Comparison of ENCODE assay signal across 17 mouse cellular contexts in the genomic region with DNA sequence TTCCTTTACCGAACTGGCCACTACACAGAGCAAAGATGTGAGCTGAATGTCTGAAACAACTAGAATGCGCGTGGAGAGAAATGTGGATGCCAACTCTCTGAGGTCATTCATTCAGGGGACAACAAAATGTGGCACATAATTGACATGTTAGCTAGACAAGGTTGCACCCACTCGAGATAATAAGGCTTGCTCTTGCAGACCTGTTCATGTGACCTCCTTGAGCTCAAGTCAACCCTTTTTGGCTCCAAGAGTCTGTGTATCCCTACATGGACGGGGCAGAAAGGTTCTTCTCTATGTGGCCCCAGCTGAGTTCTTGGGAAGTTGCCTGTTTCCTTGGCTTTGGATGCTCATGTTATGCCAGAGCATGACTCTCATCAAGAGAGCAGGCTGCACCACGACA.
"Had no signal": no experiment of that assay in that cellular context is flagged by ENCODE, and none has a peak within 500 bp of the region (broad histone marks: within the 10 kb centered on the region; RNA-seq: fewer than 3 reads in every experiment).

No protein-coding gene starts in this region.

- H3K9ac ChIP-seq: liver, postnatal 0 days; lung, embryonic 15.5 days; midbrain, embryonic 13.5 days; midbrain, embryonic 15.5 days; neural tube, embryonic 12.5 days; stomach, embryonic 15.5 days had no signal

- H3K9me3 ChIP-seq: lung, embryonic 15.5 days; midbrain, embryonic 13.5 days; midbrain, embryonic 15.5 days; neural tube, embryonic 12.5 days; stomach, embryonic 15.5 days had no signal

- H3K36me3 ChIP-seq: lung, embryonic 15.5 days; midbrain, embryonic 13.5 days; midbrain, embryonic 15.5 days; neural tube, embryonic 12.5 days; stomach, embryonic 15.5 days had no signal

- H3K4me3 ChIP-seq: lung, embryonic 15.5 days; megakaryocyte, embryonic 14.5 days; midbrain, embryonic 13.5 days; midbrain, embryonic 15.5 days; neural tube, embryonic 12.5 days; stomach, embryonic 15.5 days had no signal

- H3K27me3 ChIP-seq: lung, embryonic 15.5 days; megakaryocyte, embryonic 14.5 days; midbrain, embryonic 15.5 days; neural tube, embryonic 12.5 days; stomach, embryonic 15.5 days had no signal

- ATAC-seq: liver, postnatal 0 days; lung, postnatal 0 days; midbrain, embryonic 13.5 days; midbrain, embryonic 15.5 days had no signal

- H3K4me2 ChIP-seq: lung, embryonic 15.5 days; midbrain, embryonic 13.5 days; midbrain, embryonic 15.5 days; neural tube, embryonic 12.5 days; stomach, embryonic 15.5 days had no signal

- H3K27ac ChIP-seq: lung, embryonic 15.5 days; macrophage; midbrain, embryonic 13.5 days; midbrain, embryonic 15.5 days; neural tube, embryonic 12.5 days; stomach, embryonic 15.5 days; stomach, postnatal 0 days had no signal

- H3K4me1 ChIP-seq: lung, embryonic 15.5 days; megakaryocyte, embryonic 14.5 days; midbrain, embryonic 13.5 days; midbrain, embryonic 15.5 days; neural tube, embryonic 12.5 days; stomach, embryonic 15.5 days had no signal

- DNase-seq: liver, postnatal 0 days; lung, adult 2 months; lung, postnatal 14 days; lung, postnatal 36 days; right cerebral cortex, postnatal 14 days; thymus, adult 2 months; thymus, postnatal 25 days; thymus, postnatal 4 days had no signal
